Mouse (Mus musculus) heart, embryonic 10.5 days (tissue): ENCODE results near the gene Cdc42ep4. TPM values are rescaled to one million over a fixed set of nuclear protein-coding genes. Genes with fewer than 3 reads are reported as not detected.
A peak's percentile ranks its signal among the peaks of the same experiment; 100 is the strongest.

ENCODE experiments used
- DNase-seq: peaks from one replicate; pipeline ENCODE4 v3.0.0-alpha.2; 2017; ENCODE audit warnings: low spot score
- H3K27ac ChIP-seq: fragments of 300-500 bp; sonication (generic); 2 replicates; pipeline ENCODE4 v1.5.1; 2016; ENCODE audit warnings: mild to moderate bottlenecking
- H3K27me3 ChIP-seq: fragments of 300-500 bp; sonication (generic); 2 replicates; pipeline ENCODE4 v1.6.1; 2016; ENCODE audit warnings: mild to moderate bottlenecking; ENCODE audit not compliant: poor library complexity, insufficient read depth, severe bottlenecking
- H3K36me3 ChIP-seq: fragments of 300-500 bp; sonication (generic); 2 replicates; pipeline ENCODE4 v1.6.1; 2016; ENCODE audit warnings: mild to moderate bottlenecking, moderate library complexity
- H3K4me1 ChIP-seq: fragments of 300-500 bp; sonication (generic); 2 replicates; pipeline ENCODE4 v1.6.1; 2016; ENCODE audit warnings: mild to moderate bottlenecking
- H3K4me3 ChIP-seq: fragments of 300-500 bp; sonication (generic); 2 replicates; pipeline ENCODE4 v1.5.1; 2016; ENCODE audit warnings: mild to moderate bottlenecking, moderate library complexity
- H3K9me3 ChIP-seq: fragments of 300-500 bp; sonication (generic); 2 replicates; pipeline ENCODE4 v1.6.1; 2016; ENCODE audit warnings: mild to moderate bottlenecking, moderate library complexity
- WGBS: fragments of 180-500 bp; shearing (Covaris S2); methylation state at CpG from one replicate; pipeline ENCODE4 v1.1.7; 2016; 5-methylcytosine and 5-hydroxymethylcytosine counted together
- polyA plus RNA-seq: library from polyadenylated mRNA; unstranded; fragments of >200 nt; fragmentation: Nextera tagmentation; extraction: Ambion mirVana; gene quantifications from 2 replicates; pipeline ENCODE4 v1.2.1, GENCODE M21; 2016

Gene Cdc42ep4
- polyA plus RNA-seq, 1 experiment from 2014 or later, result 45.4 TPM

DNA sequence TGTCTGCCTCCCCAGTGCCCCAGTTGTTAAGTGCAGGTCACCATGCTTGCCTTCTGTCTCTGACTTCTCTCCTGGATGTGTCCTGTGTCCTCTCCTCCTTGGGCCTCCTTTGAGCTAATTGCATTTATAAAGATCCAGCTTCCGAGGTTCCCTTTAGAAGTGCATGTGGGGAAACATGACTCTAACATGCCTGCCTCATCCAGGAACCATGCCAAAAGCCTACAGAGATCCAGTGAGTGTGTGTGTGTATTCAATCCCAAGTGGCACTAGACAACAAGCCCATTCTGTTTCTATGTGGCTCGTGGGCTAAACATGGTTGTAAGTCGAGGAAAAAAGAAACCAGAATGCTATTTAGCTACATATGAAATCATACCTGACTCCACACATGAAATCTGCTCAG lies 16.7 kb upstream of the Cdc42ep4 start:
- H3K36me3 ChIP-seq, result no peaks in the 10 kb centered on the region
- no peak overlapping the region for H3K4me3 ChIP-seq
- H3K27me3 ChIP-seq, result no peaks in the 10 kb centered on the region
- no peak for DNase-seq
- 67% methylated on average over 3 of the region's 3 CpGs for WGBS
- H3K27ac ChIP-seq, result no peak overlapping the region
- peaks cover 33% of the 10 kb centered on the region for H3K4me1 ChIP-seq
- no peaks in the 10 kb centered on the region for H3K9me3 ChIP-seq

DNA sequence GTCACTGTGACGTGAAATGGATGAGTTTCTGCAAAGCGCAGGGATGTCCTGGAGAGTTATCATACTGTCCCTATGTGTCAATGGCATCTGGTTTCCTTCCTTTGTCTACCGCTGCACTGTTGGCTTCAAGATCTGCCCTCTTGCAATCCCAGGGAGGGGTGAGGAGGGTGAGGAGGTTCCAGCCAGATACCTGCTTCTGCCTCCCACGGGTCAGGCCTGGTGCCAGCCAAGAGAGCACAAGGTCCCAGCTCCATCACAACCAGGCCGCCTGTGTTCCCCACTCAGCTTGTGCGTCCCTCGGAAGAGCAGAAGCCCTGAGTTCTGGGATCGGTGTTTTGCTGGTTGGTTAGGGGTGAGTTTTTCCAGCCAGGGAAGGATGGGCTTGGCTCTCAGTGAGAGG lies 15.6 kb upstream of the Cdc42ep4 start:
- no peak for DNase-seq

DNA sequence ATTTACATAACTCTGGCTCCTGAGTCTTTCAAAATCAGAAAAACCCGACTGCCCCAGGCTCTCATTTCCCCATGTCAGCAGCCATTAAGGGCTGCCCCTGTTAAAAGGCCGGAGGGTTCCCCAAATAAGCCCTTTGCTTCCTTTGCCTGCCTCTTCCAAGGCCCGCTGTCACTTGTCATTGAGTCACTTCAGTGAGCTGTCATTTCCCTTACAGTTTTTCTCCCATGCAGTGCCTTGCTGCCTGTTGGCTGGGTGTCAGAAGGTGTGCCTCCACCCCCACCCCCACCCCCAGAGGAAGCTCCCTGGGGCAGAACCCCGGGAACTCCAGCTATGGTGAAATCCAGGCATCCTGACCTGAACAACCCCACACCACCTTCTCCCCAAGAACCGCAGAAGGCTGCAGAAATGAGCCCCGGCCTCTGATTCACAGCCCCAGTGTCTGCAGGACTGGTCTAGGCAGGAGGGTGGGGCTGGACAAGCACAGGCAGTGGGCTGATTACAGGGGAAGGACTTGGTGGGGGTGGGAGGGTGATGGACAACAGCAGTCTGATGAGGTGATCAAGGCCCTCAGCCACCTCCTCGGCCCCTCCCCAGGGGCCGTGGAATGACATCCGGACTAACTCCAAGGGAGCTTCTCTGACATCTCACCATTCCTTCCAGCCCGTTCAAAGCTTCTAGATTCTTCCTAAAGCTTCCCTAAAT lies 14.8 kb upstream of the Cdc42ep4 start:
- Histone ChIP-seq H3K36me3 (no peaks in the 10 kb centered on the region), H3K27ac (peak overlapping the region; percentile 81), H3K27me3 (no peaks in the 10 kb centered on the region), H3K4me3 (0 out of 2 replicates have a peak overlapping the region, but pooled peaks have one; percentile 4), H3K4me1 (peaks cover 48% of the 10 kb centered on the region), H3K9me3 (no peaks in the 10 kb centered on the region)
- 11% methylated on average over 10 of the region's 10 CpGs for WGBS
- DNase-seq, result no peak

More for the DNA sequence above, 15.6 kb upstream of the Cdc42ep4 start:
- Histone ChIP-seq H3K27me3 (no peaks in the 10 kb centered on the region), H3K9me3 (no peaks in the 10 kb centered on the region), H3K4me1 (peaks cover 40% of the 10 kb centered on the region), H3K36me3 (no peaks in the 10 kb centered on the region), H3K4me3 (no peak overlapping the region), H3K27ac (peak overlapping the region; percentile 81)
- WGBS, result 28% methylated on average over 8 of the region's 8 CpGs

- H3K36me3 ChIP-seq, result no peaks in the 10 kb centered on the region
- no peaks in the 10 kb centered on the region for H3K9me3 ChIP-seq
- DNase-seq, result no peak
- 83% methylated on average over 6 of the region's 6 CpGs for WGBS
- no peak overlapping the region for H3K4me3 ChIP-seq
- no peaks in the 10 kb centered on the region for H3K27me3 ChIP-seq
- H3K27ac ChIP-seq, result no peak overlapping the region
- H3K4me1 ChIP-seq, result peaks cover 54% of the 10 kb centered on the region
Measured at GRCm38 (mm10) chr11:113764132-113764849, 12.6 kb upstream of the Cdc42ep4 start.

- H3K4me3 ChIP-seq, result no peak overlapping the region
- no peaks in the 10 kb centered on the region for H3K27me3 ChIP-seq
- H3K4me1 ChIP-seq, result peaks cover 54% of the 10 kb centered on the region
- H3K27ac ChIP-seq, result no peak overlapping the region
- H3K9me3 ChIP-seq, result no peaks in the 10 kb centered on the region
- WGBS, result 12% methylated on average over 5 of the region's 5 CpGs
- DNase-seq, result no peak
- no peaks in the 10 kb centered on the region for H3K36me3 ChIP-seq
Measured at GRCm38 (mm10) chr11:113763449-113763848, 11.8 kb upstream of the Cdc42ep4 start.

DNA sequence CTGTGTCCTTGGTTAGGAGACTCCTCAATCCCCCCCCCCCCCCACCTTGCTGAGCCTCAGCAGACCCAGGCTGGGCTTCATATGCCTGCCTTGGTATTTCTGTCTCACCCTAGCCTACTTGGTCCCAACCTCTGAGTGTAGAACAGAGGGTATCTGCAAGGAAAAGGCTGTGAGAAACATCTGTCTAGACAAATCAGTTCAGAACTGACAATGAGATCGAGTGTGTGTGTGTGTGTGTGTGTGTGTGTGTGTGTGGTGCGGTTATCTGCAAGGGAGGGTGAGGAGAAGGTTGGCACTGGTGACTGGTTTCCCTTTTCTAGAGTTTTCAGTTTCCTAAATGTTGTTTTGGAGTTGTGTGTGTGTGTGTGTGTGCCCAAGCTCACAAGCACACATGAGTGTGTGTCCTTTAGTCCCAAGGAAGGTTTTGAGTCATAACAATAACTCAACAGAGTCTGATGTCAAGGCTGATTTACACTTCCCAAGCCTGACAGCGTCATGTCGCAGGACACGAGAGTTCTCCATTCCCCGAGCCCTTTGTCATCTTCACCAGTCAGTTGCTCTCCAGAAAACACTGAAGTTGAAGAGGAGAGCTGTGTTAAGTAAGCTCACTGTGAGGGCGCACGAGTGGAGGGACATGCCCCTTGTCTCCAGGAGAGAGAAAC lies 10.6 kb upstream of the Cdc42ep4 start:
- Histone ChIP-seq H3K36me3 (no peaks in the 10 kb centered on the region), H3K27me3 (no peaks in the 10 kb centered on the region), H3K27ac (0 out of 2 replicates have a peak overlapping the region, but pooled peaks have one; percentile 18), H3K4me1 (peaks cover 44% of the 10 kb centered on the region), H3K4me3 (no peak overlapping the region), H3K9me3 (no peaks in the 10 kb centered on the region)
- WGBS, result 71% methylated on average over 8 of the region's 8 CpGs
- DNase-seq, result no peak

GRCm38 (mm10) chr11:113761646-113762045 lies 10.0 kb upstream of the Cdc42ep4 start:
- no peak for DNase-seq
- Histone ChIP-seq H3K27ac (0 out of 2 replicates have a peak overlapping the region, but pooled peaks have one; percentile 10), H3K9me3 (no peaks in the 10 kb centered on the region), H3K27me3 (no peaks in the 10 kb centered on the region), H3K36me3 (no peaks in the 10 kb centered on the region), H3K4me1 (peaks cover 38% of the 10 kb centered on the region), H3K4me3 (no peak overlapping the region)
- 68% methylated on average over 7 of the region's 7 CpGs for WGBS

DNA sequence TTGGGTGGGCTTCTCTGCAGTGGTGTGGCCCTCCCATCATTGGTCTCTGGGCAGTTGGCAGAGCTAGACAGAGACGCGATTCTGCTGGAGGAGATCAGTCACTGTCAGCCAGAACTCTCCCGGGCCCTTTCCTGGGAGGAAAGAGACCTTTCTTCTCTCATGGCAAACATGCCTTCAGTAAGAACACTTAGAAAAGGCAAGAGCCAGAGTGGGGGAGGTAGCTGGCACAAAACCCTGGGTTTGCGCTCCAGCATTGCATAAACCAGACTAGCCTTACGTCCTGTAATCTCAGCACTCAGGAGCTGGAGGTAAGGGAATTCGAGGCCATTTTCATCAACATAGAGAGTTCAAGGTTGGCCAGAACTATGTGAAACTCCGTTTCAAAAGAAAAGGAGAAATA lies 8.8 kb upstream of the Cdc42ep4 start:
- Histone ChIP-seq H3K36me3 (no peaks in the 10 kb centered on the region), H3K27me3 (no peaks in the 10 kb centered on the region), H3K4me1 (peaks cover 30% of the 10 kb centered on the region), H3K27ac (no peak overlapping the region), H3K4me3 (no peak overlapping the region), H3K9me3 (no peaks in the 10 kb centered on the region)
- WGBS, result 57% methylated on average over 7 of the region's 7 CpGs
- DNase-seq, result no peak

DNA sequence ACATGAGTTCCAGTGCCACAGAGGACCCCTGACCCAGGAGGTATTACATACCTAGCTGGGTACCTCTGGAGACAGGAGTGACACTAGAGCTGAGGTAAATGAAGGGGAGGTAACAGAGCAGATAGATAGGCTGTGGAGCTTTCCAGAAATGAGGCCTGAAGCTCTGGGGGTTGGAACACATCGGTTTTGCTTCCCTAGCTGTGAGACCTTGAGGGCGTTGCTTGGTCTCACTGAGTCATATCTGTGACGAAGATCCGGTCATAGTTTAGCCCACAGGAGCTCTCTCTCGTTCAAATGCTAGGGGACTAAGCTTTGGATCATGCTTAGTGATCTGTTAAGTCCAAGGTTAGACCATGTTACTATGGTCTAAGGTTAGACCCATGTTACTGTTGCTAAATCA lies 7.2 kb upstream of the Cdc42ep4 start:
- H3K27me3 ChIP-seq, result no peaks in the 10 kb centered on the region
- no peak for DNase-seq
- no peak overlapping the region for H3K27ac ChIP-seq
- H3K4me1 ChIP-seq, result peaks cover 35% of the 10 kb centered on the region
- no peak overlapping the region for H3K4me3 ChIP-seq
- no peaks in the 10 kb centered on the region for H3K36me3 ChIP-seq
- WGBS, result 89% methylated on average over 5 of the region's 5 CpGs
- no peaks in the 10 kb centered on the region for H3K9me3 ChIP-seq

- Histone ChIP-seq H3K4me3 (no peak overlapping the region), H3K9me3 (no peaks in the 10 kb centered on the region), H3K27ac (no peak overlapping the region), H3K4me1 (peaks cover 26% of the 10 kb centered on the region), H3K36me3 (no peaks in the 10 kb centered on the region), H3K27me3 (no peaks in the 10 kb centered on the region)
- 93% methylated on average over 12 of the region's 12 CpGs for WGBS
- DNase-seq, result no peak
Measured at GRCm38 (mm10) chr11:113756578-113756977, 4.9 kb upstream of the Cdc42ep4 start.

DNA sequence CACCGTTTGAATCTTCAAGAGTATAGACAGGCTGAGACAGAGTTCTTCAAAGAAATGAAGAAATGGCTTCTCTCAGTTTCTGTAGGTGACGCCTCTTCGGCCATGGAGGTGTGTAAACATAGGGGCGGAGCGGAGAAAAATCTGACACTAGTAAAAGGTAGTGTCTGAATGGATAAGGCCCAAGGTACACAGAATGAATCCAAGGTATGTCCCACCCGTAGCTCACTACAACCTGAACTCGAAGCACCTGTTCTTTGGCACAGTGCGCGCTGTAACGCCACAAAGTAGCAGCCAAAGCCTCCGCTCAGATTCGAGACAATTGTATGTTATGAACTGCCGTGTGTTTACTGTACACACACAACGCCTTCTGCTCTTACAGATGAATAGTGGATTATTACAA lies 4.2 kb upstream of the Cdc42ep4 start:
- WGBS, result 89% methylated on average over 14 of the region's 14 CpGs
- Histone ChIP-seq H3K27ac (peak overlapping the region; percentile 16; the same call in 1 of the 2 replicates), H3K9me3 (no peaks in the 10 kb centered on the region), H3K4me3 (no peak overlapping the region), H3K36me3 (no peaks in the 10 kb centered on the region), H3K27me3 (no peaks in the 10 kb centered on the region), H3K4me1 (peaks cover 28% of the 10 kb centered on the region)
- no peak for DNase-seq

DNA sequence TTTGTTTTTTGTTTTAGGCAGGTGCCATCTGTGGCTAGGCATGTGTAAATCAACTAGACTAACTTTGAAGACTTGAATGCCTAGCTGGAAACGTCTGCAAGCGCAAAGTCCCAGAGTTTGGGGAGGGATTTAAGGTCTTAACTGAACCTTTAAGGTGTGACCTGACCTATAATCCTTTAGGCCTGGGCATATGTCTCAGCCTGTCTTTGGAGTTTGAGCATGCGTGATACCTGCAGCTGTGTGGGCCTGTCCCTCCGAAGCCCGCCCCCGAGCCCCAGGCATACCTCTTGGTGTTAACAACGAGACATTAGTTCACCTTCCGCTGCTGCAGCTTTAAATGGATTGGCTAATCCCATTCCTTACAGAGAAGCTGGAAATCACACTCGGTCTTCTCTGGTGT lies 3.2 kb upstream of the Cdc42ep4 start:
- Histone ChIP-seq H3K27ac (peak overlapping the region; percentile 47; the same call in 1 of the 2 replicates), H3K27me3 (no peaks in the 10 kb centered on the region), H3K36me3 (no peaks in the 10 kb centered on the region), H3K4me3 (no peak overlapping the region), H3K9me3 (no peaks in the 10 kb centered on the region), H3K4me1 (peaks cover 34% of the 10 kb centered on the region)
- DNase-seq, result no peak
- 33% methylated on average over 9 of the region's 9 CpGs for WGBS
